Mouse (Mus musculus): ENCODE data around the gene Tbl2. TPM values are rescaled to one million over a fixed set of nuclear protein-coding genes. Genes with fewer than 3 reads are reported as not detected.

The Tbl2 gene
- polyA plus RNA-seq, 1 experiment from 2014 or later, result 23.2 TPM

GRCm38 (mm10) chr5:135162361-135162760 lies 12.9 kb downstream of the Tbl2 start:
- WGBS, result 91% methylated on average over 8 of the region's 8 CpGs
- no peaks in the 10 kb centered on the region for H3K4me1 ChIP-seq (ENCODE audit: control insufficient read depth, insufficient read depth, low read length)
- H3K4me3 ChIP-seq (ENCODE audit: low read depth, low read length), result no peak overlapping the region
- no peak for DNase-seq (ENCODE audit: low spot score)
- H3K27ac ChIP-seq (ENCODE audit: low read depth, low read length), result no peak overlapping the region
- no peaks in the 10 kb centered on the region for H3K9me3 ChIP-seq (ENCODE audit: control insufficient read depth, low read length)
- H3K27me3 ChIP-seq (ENCODE audit: control insufficient read depth, insufficient read depth, low read length), result no peaks in the 10 kb centered on the region
- no peak overlapping the region for H3K9ac ChIP-seq (ENCODE audit: low read length)
- H3K36me3 ChIP-seq (ENCODE audit: control insufficient read depth, insufficient read depth, low read length), result peaks cover 16% of the 10 kb centered on the region
- no peak for ATAC-seq (ENCODE audit: insufficient read depth, low FRiP score, low TSS enrichment)
- H3K4me2 ChIP-seq (ENCODE audit: low read depth), result no peak overlapping the region

- no peak overlapping the region for H3K9ac ChIP-seq (ENCODE audit: low read length)
- 84% methylated on average over 6 of the region's 6 CpGs for WGBS
- DNase-seq (ENCODE audit: low spot score) (no peak), ATAC-seq (ENCODE audit: insufficient read depth, low FRiP score, low TSS enrichment) (no peak)
- H3K27me3 ChIP-seq (ENCODE audit: control insufficient read depth, insufficient read depth, low read length), result no peaks in the 10 kb centered on the region
- no peak overlapping the region for H3K4me2 ChIP-seq (ENCODE audit: low read depth)
- H3K36me3 ChIP-seq (ENCODE audit: control insufficient read depth, insufficient read depth, low read length), result peaks cover 16% of the 10 kb centered on the region
- no peak overlapping the region for H3K27ac ChIP-seq (ENCODE audit: low read depth, low read length)
- no peaks in the 10 kb centered on the region for H3K9me3 ChIP-seq (ENCODE audit: control insufficient read depth, low read length)
- H3K4me1 ChIP-seq (ENCODE audit: control insufficient read depth, insufficient read depth, low read length), result no peaks in the 10 kb centered on the region; the same call in 1 of the 2 replicates
- no peak overlapping the region for H3K4me3 ChIP-seq (ENCODE audit: low read depth, low read length)
Measured at GRCm38 (mm10) chr5:135162821-135163220, 13.4 kb downstream of the Tbl2 start.

GRCm38 (mm10) chr5:135166909-135167308 lies 17.5 kb downstream of the Tbl2 start:
- H3K9ac ChIP-seq (ENCODE audit: low read length), result no peak overlapping the region
- H3K27me3 ChIP-seq (ENCODE audit: control insufficient read depth, insufficient read depth, low read length), result no peaks in the 10 kb centered on the region
- no peaks in the 10 kb centered on the region for H3K9me3 ChIP-seq (ENCODE audit: control insufficient read depth, low read length)
- no peak overlapping the region for H3K27ac ChIP-seq (ENCODE audit: low read depth, low read length)
- no peaks in the 10 kb centered on the region; the same call in 1 of the 2 replicates for H3K4me1 ChIP-seq (ENCODE audit: control insufficient read depth, insufficient read depth, low read length)
- peaks cover under 1% of the 10 kb centered on the region; the same call in 1 of the 2 replicates for H3K36me3 ChIP-seq (ENCODE audit: control insufficient read depth, insufficient read depth, low read length)
- DNase-seq (ENCODE audit: low spot score) (no peak), ATAC-seq (ENCODE audit: insufficient read depth, low FRiP score, low TSS enrichment) (no peak)
- WGBS, result 88% methylated on average over 4 of the region's 4 CpGs
- no peak overlapping the region for H3K4me3 ChIP-seq (ENCODE audit: low read depth, low read length)
- H3K4me2 ChIP-seq (ENCODE audit: low read depth), result no peak overlapping the region

DNA sequence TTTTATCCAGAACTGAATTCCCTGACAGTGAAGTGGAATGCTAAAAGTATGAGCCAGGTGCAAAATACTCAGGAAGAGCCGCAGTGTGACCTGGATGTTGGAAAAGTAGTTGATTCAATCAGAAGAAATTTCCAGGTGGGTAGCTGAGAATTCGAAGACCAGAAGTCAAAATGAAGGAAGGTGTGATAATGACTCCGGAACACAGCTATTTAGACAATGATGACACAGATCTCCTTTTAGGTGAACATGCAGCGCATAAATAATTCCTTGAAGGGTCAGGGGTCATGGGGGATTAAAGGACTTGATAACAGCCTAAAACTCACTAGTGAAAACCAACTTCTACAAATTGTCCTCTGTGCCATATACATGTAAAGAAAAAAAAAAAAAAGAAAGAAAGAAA lies 18.0 kb downstream of the Tbl2 start:
- H3K27me3 ChIP-seq (ENCODE audit: control insufficient read depth, insufficient read depth, low read length), result no peaks in the 10 kb centered on the region
- no peak overlapping the region for H3K27ac ChIP-seq (ENCODE audit: low read depth, low read length)
- H3K4me1 ChIP-seq (ENCODE audit: control insufficient read depth, insufficient read depth, low read length), result no peaks in the 10 kb centered on the region; the same call in 1 of the 2 replicates
- H3K4me2 ChIP-seq (ENCODE audit: low read depth), result no peak overlapping the region
- DNase-seq (ENCODE audit: low spot score) (no peak), ATAC-seq (ENCODE audit: insufficient read depth, low FRiP score, low TSS enrichment) (no peak)
- no peaks in the 10 kb centered on the region for H3K9me3 ChIP-seq (ENCODE audit: control insufficient read depth, low read length)
- H3K36me3 ChIP-seq (ENCODE audit: control insufficient read depth, insufficient read depth, low read length), result peaks cover 2% of the 10 kb centered on the region; the same call in 1 of the 2 replicates
- H3K9ac ChIP-seq (ENCODE audit: low read length), result no peak overlapping the region
- 91% methylated on average over 4 of the region's 4 CpGs for WGBS
- no peak overlapping the region for H3K4me3 ChIP-seq (ENCODE audit: low read depth, low read length)

- Histone ChIP-seq H3K4me1 (ENCODE audit: control insufficient read depth, insufficient read depth, low read length) (no peaks in the 10 kb centered on the region; the same call in 1 of the 2 replicates), H3K9me3 (ENCODE audit: control insufficient read depth, low read length) (no peaks in the 10 kb centered on the region), H3K4me3 (ENCODE audit: low read depth, low read length) (peak within 1 kb of the TSS; percentile 76), H3K27me3 (ENCODE audit: control insufficient read depth, insufficient read depth, low read length) (no peaks in the 10 kb centered on the region), H3K27ac (ENCODE audit: low read depth, low read length) (peak within 1 kb of the TSS; percentile 98), H3K9ac (ENCODE audit: low read length) (peak within 1 kb of the TSS; percentile 84), H3K4me2 (ENCODE audit: low read depth) (peak within 1 kb of the TSS; percentile 71), H3K36me3 (ENCODE audit: control insufficient read depth, insufficient read depth, low read length) (peaks cover 2% of the 10 kb centered on the region; the same call in 1 of the 2 replicates)
- DNase-seq (ENCODE audit: low spot score) (peak; percentile 97), ATAC-seq (ENCODE audit: insufficient read depth, low FRiP score, low TSS enrichment) (peak; percentile 97)
- 2% methylated on average over 93 of the region's 95 CpGs for WGBS
Measured at GRCm38 (mm10) chr5:135168063-135169062, 18.9 kb downstream of the Tbl2 start, which contains the start of gene Bcl7b. TSS of gene Bcl7b (plus strand) at chr5:135168283.

- no peak for ATAC-seq (ENCODE audit: insufficient read depth, low FRiP score, low TSS enrichment)
- peak overlapping the region; percentile 84 for H3K9ac ChIP-seq (ENCODE audit: low read length)
- H3K4me3 ChIP-seq (ENCODE audit: low read depth, low read length), result peak overlapping the region; percentile 76
- H3K4me2 ChIP-seq (ENCODE audit: low read depth), result peak overlapping the region; percentile 71
- no peaks in the 10 kb centered on the region for H3K27me3 ChIP-seq (ENCODE audit: control insufficient read depth, insufficient read depth, low read length)
- no peaks in the 10 kb centered on the region for H3K9me3 ChIP-seq (ENCODE audit: control insufficient read depth, low read length)
- no peaks in the 10 kb centered on the region; the same call in 1 of the 2 replicates for H3K4me1 ChIP-seq (ENCODE audit: control insufficient read depth, insufficient read depth, low read length)
- H3K36me3 ChIP-seq (ENCODE audit: control insufficient read depth, insufficient read depth, low read length), result peaks cover 2% of the 10 kb centered on the region; the same call in 1 of the 2 replicates
- WGBS, result 94% methylated on average over 5 of the region's 5 CpGs
- no peak for DNase-seq (ENCODE audit: low spot score)
- no peak overlapping the region for H3K27ac ChIP-seq (ENCODE audit: low read depth, low read length)
Measured at GRCm38 (mm10) chr5:135169479-135169878, 20.0 kb downstream of the Tbl2 start.

DNA sequence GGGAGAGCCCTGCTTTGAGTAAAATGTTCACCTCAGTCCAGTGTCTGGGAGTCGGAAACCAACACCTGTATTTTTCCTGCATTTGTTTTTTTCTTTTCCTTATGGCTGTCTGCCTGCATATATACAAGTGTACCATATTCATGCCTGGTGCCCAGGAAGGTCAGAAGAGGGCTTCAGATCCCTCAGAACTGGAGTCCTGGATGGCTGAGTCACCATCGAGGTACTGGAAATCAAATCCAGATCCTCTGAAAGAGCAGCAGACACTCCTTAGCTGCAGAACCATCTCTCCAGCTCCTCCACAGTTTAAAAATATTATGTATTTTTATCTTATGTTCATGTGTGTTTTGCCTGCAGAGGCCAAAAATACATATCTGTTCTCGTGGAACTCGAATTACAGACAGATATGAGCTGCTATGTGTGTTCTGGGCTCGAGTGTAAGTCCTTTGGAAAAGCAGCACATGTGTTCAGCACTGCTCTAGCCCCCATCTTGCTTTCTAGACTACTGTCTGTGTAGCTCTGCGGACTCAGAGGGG lies 22.3 kb downstream of the Tbl2 start:
- Histone ChIP-seq H3K36me3 (ENCODE audit: control insufficient read depth, insufficient read depth, low read length) (peaks cover 5% of the 10 kb centered on the region), H3K27me3 (ENCODE audit: control insufficient read depth, insufficient read depth, low read length) (no peaks in the 10 kb centered on the region), H3K4me2 (ENCODE audit: low read depth) (no peak overlapping the region), H3K4me1 (ENCODE audit: control insufficient read depth, insufficient read depth, low read length) (no peaks in the 10 kb centered on the region; the same call in 1 of the 2 replicates), H3K4me3 (ENCODE audit: low read depth, low read length) (no peak overlapping the region), H3K27ac (ENCODE audit: low read depth, low read length) (no peak overlapping the region), H3K9me3 (ENCODE audit: control insufficient read depth, low read length) (no peaks in the 10 kb centered on the region), H3K9ac (ENCODE audit: low read length) (no peak overlapping the region)
- no peak for ATAC-seq (ENCODE audit: insufficient read depth, low FRiP score, low TSS enrichment)
- WGBS, result 93% methylated on average over 6 of the region's 6 CpGs
- DNase-seq (ENCODE audit: low spot score), result no peak

GRCm38 (mm10) chr5:135172986-135173385 lies 23.5 kb downstream of the Tbl2 start:
- Histone ChIP-seq H3K4me1 (ENCODE audit: control insufficient read depth, insufficient read depth, low read length) (no peaks in the 10 kb centered on the region; the same call in 1 of the 2 replicates), H3K4me2 (ENCODE audit: low read depth) (no peak overlapping the region), H3K36me3 (ENCODE audit: control insufficient read depth, insufficient read depth, low read length) (peaks cover 8% of the 10 kb centered on the region), H3K9ac (ENCODE audit: low read length) (no peak overlapping the region), H3K4me3 (ENCODE audit: low read depth, low read length) (no peak overlapping the region), H3K9me3 (ENCODE audit: control insufficient read depth, low read length) (no peaks in the 10 kb centered on the region), H3K27me3 (ENCODE audit: control insufficient read depth, insufficient read depth, low read length) (no peaks in the 10 kb centered on the region), H3K27ac (ENCODE audit: low read depth, low read length) (no peak overlapping the region)
- no peak for DNase-seq (ENCODE audit: low spot score)
- 95% methylated on average over 5 of the region's 5 CpGs for WGBS
- ATAC-seq (ENCODE audit: insufficient read depth, low FRiP score, low TSS enrichment), result no peak
